Mouse (Mus musculus) thymus, postnatal 10 days (tissue): ENCODE data around the gene Ppp1r12b.

Source experiments
- DNase-seq, 2 experiments: peaks; one replicate each; pipeline ENCODE4 v3.0.0; 2021; ENCODE audit warnings: low spot score in 2 of 2

The Ppp1r12b gene

DNA sequence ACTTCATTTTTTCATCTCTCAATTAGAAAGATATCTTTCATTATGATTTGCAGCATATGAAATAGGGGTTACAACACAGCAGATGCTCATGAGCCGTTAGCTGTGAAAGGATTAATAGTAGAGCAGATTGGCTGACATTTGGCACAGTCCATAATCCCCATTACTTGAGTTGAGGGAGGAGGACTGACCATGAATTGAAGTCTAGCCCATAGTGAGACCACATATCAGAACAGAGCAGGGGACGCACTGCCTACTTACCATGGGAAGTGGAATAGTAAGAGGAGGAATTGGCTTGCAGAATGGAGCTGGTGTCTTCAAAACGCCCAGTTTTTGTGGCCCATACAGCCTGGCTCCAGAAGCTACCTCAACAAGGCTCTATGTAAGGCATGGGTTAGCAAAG is 159.2 kb downstream of the Ppp1r12b start:
- no peak for DNase-seq

- DNase-seq: no peak
Observed at GRCm38 (mm10) chr1:134796076-134796475, 159.7 kb downstream of the Ppp1r12b start.

DNA sequence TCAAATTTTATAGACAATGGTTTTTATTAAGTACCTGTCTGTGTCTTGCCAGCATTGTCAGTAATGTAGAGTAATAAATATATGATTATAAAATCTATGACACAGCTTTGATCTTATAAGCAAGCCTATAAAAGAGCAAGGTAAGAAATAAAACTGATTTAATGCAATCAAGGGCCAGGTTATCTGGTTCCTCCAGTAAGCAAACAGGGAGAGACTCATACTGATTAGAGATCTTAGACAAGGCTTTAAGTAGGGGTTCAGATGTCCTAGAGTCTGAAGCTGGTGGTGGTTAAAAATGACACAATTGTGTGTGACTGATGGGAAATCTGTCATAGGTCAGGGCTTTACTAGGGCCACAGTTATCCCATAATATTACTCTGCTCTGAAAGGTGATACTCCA is 164.3 kb downstream of the Ppp1r12b start:
- DNase-seq: no peak

- DNase-seq: no peak
Observed at GRCm38 (mm10) chr1:134790716-134791439, 164.9 kb downstream of the Ppp1r12b start.

DNA sequence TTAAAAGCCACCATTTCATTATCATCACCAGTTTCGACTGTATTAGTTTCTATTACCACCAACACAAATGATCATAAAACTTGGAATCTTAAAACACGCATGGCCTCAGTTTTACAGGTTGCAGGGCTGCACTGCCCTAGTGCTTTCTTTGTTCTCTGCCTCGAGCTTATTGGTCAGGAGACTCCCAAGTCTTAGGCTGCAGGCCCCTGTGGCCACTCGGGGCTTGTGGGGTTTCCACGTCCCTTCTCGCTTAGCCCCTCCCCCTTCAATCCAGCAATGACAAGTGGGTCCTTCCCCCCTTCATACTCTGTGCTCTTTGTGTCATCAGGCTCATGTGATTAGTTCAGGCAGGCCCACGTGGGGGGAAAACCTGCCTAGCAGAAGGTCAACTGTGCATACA is 167.6 kb downstream of the Ppp1r12b start:
- no peak for DNase-seq

DNA sequence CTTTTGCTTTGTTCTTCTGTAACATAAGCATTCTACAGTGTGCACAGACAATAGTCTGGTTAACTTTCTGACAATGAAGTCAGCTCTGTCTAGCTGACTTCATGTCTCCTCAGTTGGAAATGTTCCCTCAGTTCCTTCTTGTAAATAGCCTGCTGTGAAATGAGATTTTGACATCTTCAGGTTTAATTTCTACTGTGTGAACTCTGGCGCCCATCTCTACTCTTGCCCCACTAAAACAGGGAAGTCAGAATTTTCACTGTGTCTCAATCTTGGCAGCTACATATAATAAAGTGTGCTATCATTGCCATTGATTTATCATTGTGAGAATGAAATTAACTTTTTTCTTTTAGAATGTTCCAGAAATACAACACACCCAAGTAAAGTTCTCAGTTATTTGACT is 170.8 kb downstream of the Ppp1r12b start:
- DNase-seq: no peak

DNA sequence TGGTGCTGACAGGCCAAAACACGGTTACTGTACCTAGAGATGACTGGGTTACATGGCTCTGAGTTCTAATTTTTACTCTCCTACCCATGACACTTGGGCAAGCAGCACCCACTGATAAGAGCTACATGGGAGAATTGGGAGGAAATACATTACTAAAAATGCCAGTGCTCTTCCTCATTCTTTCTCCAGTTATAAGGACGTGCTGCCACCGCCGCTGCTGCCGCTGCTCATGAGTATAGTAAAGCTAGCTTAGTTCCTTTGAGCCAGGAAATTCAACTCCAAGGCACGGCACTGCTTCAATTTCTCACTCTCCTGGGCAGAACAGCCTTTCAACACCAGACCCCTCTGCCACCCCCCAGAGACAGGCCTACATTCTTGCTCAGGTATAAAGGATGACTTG is 171.3 kb downstream of the Ppp1r12b start:
- DNase-seq: no peak

- no peak for DNase-seq
Observed at GRCm38 (mm10) chr1:134783958-134784357, 171.8 kb downstream of the Ppp1r12b start.

DNA sequence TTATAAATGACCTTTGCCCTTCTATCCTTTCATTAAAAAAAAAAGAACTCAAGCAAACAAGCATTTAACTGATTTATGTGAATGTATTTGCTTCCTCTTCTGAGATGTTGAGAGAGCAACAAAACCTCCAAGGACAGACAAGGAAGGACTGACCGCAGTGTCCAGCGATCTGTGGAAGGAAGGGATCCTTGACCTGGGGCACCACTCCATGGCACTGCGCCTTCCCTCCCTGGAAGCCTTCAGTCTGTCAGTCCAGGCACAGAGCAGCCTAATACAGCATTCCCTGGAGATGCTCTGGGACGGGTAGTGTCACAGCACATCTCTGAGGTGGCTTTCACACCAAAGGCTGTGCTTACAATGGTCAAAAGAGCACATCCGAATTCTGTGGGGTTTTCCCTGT is 172.9 kb downstream of the Ppp1r12b start:
- DNase-seq: no peak

- DNase-seq: peak in 1 of 2 experiments; percentile 36
Observed at GRCm38 (mm10) chr1:134777936-134778548, 177.7 kb downstream of the Ppp1r12b start.

GRCm38 (mm10) chr1:134777201-134777885 is 178.4 kb downstream of the Ppp1r12b start:
- DNase-seq: no peak

DNA sequence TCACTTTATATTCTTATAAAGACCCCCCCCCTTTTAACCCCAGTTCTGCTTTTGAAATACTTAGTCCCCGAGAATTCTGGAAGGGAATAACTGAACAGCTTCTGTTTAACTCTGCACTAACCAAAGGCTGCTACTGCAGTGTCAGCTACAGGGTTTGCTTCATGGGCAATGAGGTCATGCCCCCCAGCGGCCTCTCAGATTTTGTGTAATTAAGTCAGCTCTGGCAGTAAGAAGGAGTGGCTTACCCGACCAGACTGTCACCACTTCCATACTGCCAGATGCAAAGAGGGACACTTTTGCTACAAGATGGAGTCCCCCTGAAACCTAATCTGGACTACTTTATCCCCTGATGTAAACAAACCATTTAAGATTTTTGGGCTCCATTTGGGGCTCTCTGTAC is 180.1 kb downstream of the Ppp1r12b start:
- DNase-seq: no peak

GRCm38 (mm10) chr1:134774728-134775287 is 180.9 kb downstream of the Ppp1r12b start:
- no peak for DNase-seq

GRCm38 (mm10) chr1:134774247-134774646 is 181.5 kb downstream of the Ppp1r12b start:
- no peak for DNase-seq

GRCm38 (mm10) chr1:134773256-134773655 is 182.5 kb downstream of the Ppp1r12b start:
- no peak for DNase-seq

DNA sequence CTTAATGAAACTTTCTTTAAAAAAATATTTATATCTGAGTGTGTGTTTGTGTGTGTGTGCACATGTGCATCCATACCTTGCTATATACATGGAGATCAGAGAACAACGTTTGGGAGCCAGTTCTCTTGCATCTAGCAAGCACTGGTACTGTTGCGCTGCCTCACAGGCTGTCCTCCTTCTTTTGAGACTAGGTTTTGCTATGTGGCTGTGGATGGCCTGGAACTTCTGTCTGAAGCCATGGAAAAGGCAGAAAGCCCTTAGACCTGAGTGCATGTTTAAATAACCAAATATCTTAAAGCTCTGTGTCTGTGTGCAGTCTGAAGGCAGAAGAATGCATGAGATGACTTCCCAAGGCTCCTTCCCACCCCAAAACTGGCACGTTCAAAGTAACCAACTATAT is 182.9 kb downstream of the Ppp1r12b start:
- no peak for DNase-seq

DNA sequence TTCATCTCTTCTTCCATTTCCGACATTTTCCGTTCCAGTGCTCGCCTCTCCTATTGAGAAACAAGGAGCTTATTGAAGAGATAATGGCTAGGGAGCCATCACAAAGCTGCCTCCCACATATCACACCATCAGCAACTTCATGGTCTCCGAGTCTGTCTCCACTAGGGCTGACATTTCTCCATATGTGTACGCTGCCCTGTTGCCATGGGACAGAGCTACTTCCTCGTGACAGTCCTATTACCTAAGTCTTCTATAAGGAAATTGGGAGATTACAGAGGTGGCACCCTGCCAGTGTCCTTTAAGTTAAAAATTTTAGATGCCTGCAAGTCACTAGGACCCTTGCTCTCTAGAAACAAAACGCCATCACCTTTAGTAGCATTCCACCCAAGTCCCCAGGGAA is 183.7 kb downstream of the Ppp1r12b start:
- no peak for DNase-seq

- no peak for DNase-seq
Observed at GRCm38 (mm10) chr1:134771353-134771752, 184.4 kb downstream of the Ppp1r12b start.

- DNase-seq: no peak
Observed at GRCm38 (mm10) chr1:134770312-134770711, 185.4 kb downstream of the Ppp1r12b start.

DNA sequence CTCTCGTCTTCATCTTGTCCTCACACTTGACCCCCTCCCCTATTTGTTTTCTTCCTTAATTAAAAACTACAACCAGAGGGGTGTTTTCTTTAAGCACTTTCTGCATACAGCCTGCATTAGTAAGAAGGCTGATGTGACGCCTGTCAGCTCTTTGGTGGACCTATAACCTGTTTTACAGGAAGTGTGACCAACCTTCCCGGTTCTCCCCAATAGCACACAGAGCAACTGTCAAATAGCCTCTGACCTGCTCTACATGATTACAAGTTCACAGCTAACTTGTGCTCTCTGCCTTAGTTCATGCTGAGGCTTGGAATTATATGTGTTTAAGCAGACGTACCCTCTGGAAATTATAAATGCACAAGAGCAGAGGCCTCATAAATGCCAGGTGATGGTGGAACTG is 189.3 kb downstream of the Ppp1r12b start:
- DNase-seq: no peak

DNA sequence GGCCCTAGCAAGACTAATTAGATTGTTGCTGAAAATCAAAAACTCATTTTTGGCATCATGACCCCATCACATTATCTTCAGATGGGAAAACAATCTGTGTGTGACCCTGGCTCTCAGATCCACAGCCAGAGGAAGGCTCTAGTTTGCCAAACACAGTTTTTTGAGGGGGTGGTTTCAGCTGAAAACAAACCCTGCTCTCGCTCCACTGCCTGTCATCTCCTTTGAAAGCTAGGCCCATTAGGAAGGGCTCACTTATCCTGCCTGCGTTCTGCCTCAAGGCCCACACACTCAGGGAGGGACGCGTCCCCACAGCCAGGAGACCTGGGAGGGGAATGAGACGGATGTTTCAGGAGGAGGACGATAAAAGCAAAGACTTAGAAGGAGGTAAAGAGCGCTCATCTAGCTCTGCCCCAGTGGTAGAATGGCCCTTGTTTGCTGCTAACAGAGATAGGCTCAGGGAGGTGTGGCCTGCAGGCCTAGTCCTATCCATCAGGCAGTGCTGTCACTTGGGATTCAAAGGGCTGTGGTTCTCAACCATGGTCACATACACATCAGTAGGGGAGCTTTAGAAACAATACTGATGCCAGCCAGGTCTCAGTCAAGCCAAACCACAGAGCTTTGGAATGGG is 190.8 kb downstream of the Ppp1r12b start:
- DNase-seq: no peak

DNA sequence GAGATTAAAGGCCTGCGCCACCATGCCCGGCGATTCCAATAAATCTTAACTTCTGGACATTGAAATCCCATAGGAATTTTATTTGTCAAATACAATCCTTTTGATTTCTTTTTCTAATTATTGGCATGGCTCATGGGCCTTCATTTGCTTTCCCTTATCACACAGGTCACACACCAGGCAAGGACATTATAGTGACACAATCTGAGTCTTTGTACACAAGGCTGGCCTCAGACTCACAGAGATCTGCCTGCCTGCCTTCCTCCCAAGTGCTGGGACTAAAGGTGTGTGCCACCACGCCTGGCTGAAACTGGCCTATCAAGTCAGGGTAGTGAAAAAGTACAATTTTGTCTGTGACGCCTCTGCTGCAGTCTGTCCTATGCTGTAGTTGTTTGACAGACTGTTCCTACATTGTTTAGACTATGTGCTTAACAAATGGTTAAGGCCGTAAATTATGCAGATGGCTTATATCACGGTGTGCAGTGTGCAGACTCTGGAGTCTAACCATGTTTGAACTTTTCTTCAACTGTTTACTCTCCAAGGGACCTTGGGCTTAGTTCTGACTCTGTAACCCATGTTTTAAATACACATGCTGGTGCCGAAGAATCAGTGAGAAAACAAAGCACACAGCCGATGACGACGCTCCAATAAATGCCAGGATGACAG is 191.8 kb downstream of the Ppp1r12b start:
- no peak for DNase-seq
